ENCODE assay signal across 25 mouse cellular contexts in genomic region chr19:27110437-27110836, GRCm38 (mm10).
"Had no signal": no experiment of that assay in that cellular context is flagged by ENCODE, and none has a peak within 500 bp of the region (broad histone marks: within the 10 kb centered on the region; RNA-seq: fewer than 3 reads in every experiment).

No protein-coding gene starts in this region.

- H3K27ac ChIP-seq: heart, adult 2 months; heart, embryonic 13.5 days; heart, embryonic 15.5 days; hindbrain, embryonic 10.5 days; hindbrain, embryonic 12.5 days; hindbrain, embryonic 14.5 days; intestine, embryonic 15.5 days; left cerebral cortex, adult 2 months; limb, embryonic 10.5 days; limb, embryonic 12.5 days; liver, embryonic 13.5 days; liver, embryonic 15.5 days had no signal

- ATAC-seq: hindbrain, embryonic 16.5 days; inflammation-experienced regulatory T-cells, adult 6 months; intestine, embryonic 15.5 days; intestine, postnatal 0 days had no signal

- H3K4me3 ChIP-seq: heart, adult 2 months; heart, embryonic 13.5 days; heart, embryonic 15.5 days; hindbrain, embryonic 10.5 days; hindbrain, embryonic 12.5 days; intestine, embryonic 15.5 days; left cerebral cortex, adult 2 months; limb, embryonic 10.5 days; limb, embryonic 12.5 days; liver, embryonic 13.5 days; liver, embryonic 15.5 days had no signal

- DNase-seq: gastrocnemius, postnatal 14 days; gastrocnemius, postnatal 36 days; heart, adult 11 months; heart, adult 2 months; heart, postnatal 14 days; heart, postnatal 36 days; kidney, adult 18-20 months; kidney, adult 8-10 months; kidney, postnatal 14 days; kidney, postnatal 36 days; liver; liver, embryonic 13.5 days had no signal
